Mouse (Mus musculus): Measurements from ENCODE around the gene Man1c1. TPM values are rescaled to one million over a fixed set of nuclear protein-coding genes. Genes with fewer than 3 reads are reported as not detected.

Man1c1 gene
- polyA plus RNA-seq, 1 experiment from 2014 or later = 1.2 TPM

GRCm38 (mm10) chr4:134538997-134539580 is 165.0 kb downstream of the Man1c1 start:
- ATAC-seq (ENCODE audit: low read depth) (no peak), DNase-seq (no peak)
- no peak overlapping the region for H3K4me2 ChIP-seq
- H3K9me3 ChIP-seq (replicated peaks) = no peaks in the 10 kb centered on the region
- peaks cover 13% of the 10 kb centered on the region for H3K36me3 ChIP-seq
- H3K27me3 ChIP-seq = no peaks in the 10 kb centered on the region
- H3K4me1 ChIP-seq (replicated peaks) = peaks cover 12% of the 10 kb centered on the region
- no peak overlapping the region for H3K9ac ChIP-seq
- no peak overlapping the region for H3K4me3 ChIP-seq (replicated peaks)
- H3K27ac ChIP-seq = no peak overlapping the region
- WGBS (ENCODE audit: insufficient replicate concordance) = 78% methylated on average over 10 of the region's 10 CpGs

GRCm38 (mm10) chr4:134535787-134536151 is 168.3 kb downstream of the Man1c1 start:
- H3K27ac ChIP-seq = peak overlapping the region; percentile 39; the same call in 1 of the 2 replicates
- peak overlapping the region; percentile 100 for H3K4me2 ChIP-seq
- H3K27me3 ChIP-seq = no peaks in the 10 kb centered on the region
- no peak for ATAC-seq (ENCODE audit: low read depth)
- 20% methylated on average over 8 of the region's 8 CpGs for WGBS (ENCODE audit: insufficient replicate concordance)
- H3K9me3 ChIP-seq (replicated peaks) = no peaks in the 10 kb centered on the region
- peak overlapping the region; percentile 75 for H3K9ac ChIP-seq
- H3K4me1 ChIP-seq (replicated peaks) = peaks cover 37% of the 10 kb centered on the region
- DNase-seq = no peak
- H3K4me3 ChIP-seq (replicated peaks) = peak overlapping the region; percentile 98
- peaks cover 16% of the 10 kb centered on the region for H3K36me3 ChIP-seq

DNA sequence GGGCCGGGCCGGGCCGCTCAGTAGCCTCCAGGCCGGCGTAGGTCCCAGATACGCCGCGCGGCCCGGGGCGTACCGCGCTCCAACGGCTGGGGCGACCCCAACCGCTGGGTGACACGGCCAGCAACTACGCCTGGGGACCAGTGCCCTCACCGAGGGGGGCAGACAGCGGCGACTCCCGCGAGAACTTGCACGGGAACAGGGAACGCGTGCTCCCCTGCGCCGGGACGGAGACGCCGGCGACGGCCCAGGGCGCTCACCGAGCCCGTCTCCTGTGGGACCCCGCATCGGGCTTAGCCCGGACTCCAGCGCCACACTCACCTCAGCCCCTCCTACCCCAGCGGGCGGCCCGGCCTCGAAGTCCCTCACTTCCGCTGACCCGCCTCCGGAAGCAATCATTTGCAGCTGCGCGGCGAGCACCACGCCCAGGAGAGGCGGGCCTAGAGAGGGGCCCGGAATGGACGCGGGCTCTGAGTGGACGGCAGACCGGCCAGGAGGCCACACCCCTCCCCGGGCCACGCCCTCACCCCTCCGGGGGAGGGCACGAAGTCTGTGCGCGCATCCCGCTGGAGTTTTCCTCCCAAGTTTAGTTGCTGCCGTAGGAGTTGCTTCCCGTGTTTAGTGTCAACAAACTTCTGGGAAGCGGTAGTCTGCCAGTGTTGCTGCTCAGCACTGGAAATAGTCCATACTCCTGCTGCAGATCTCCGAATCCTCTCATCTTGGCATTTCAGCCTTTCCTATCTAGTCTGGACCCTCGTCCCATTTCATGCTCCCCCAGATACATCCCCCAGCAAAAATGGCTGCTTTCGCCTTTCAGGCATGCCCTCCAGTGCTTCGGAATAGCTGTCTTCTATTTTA is 168.9 kb downstream of the Man1c1 start, which contains the start of gene Mtfr1l:
TSS of gene Mtfr1l (minus strand) at position 456 of the 855 bp plus-strand sequence.
- under 1% methylated on average over 71 of the region's 71 CpGs for WGBS (ENCODE audit: insufficient replicate concordance)
- peak within 1 kb of the TSS; percentile 98 for H3K4me3 ChIP-seq (replicated peaks)
- ATAC-seq (ENCODE audit: low read depth) (peak; percentile 96), DNase-seq (peak; percentile 98)
- H3K27ac ChIP-seq = peak within 1 kb of the TSS; percentile 89
- H3K27me3 ChIP-seq = no peaks in the 10 kb centered on the region
- H3K4me2 ChIP-seq = peak within 1 kb of the TSS; percentile 100
- H3K9ac ChIP-seq = peak within 1 kb of the TSS; percentile 94
- no peaks in the 10 kb centered on the region for H3K9me3 ChIP-seq (replicated peaks)
- H3K4me1 ChIP-seq (replicated peaks) = peaks cover 37% of the 10 kb centered on the region
- H3K36me3 ChIP-seq = peaks cover 20% of the 10 kb centered on the region

DNA sequence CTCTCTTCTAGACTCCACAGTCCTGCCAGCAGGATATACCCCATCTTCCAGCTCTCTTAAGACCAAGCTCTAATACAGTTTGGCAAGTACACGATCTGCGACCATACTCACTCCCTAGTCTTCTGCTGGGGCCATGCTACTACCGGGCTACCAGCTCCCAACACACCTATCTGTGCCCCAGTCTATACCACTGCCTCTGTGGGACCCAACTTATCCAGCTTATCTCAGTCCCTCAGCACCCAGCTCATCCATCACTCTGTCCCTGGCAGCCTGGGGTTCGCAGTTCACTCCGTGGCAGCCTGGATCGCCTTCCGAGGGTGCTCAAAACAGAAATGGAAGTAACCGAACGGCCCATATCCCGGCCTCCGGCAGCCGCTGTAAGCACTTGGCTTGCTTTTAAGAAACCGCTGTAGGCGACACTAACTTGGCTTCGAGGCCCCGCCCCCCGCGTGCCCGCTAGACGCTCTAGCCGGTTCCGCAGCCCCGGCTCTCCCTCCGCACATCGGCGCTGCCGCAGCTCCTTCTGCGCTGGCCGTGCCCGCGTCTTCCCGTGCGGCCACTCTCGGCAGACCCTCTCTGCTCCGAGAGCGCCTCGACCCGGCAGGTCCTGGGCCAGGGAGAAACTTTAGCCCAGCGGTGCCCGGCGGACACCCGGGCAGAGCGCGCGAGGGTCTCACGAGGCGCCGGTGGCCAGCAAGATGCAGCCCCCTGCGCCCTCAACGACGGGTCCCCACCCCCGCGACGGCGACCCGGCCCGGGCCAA is 169.8 kb downstream of the Man1c1 start:
- Histone ChIP-seq H3K27me3 (no peaks in the 10 kb centered on the region), H3K4me1 (replicated peaks) (peaks cover 37% of the 10 kb centered on the region), H3K27ac (peak overlapping the region; percentile 89), H3K9ac (peak overlapping the region; percentile 94), H3K36me3 (peaks cover 27% of the 10 kb centered on the region), H3K4me2 (peak overlapping the region; percentile 100), H3K4me3 (replicated peaks) (peak overlapping the region; percentile 98), H3K9me3 (replicated peaks) (no peaks in the 10 kb centered on the region)
- ATAC-seq (ENCODE audit: low read depth) (peak; percentile 71), DNase-seq (peak; percentile 72)
- under 1% methylated on average over 57 of the region's 57 CpGs for WGBS (ENCODE audit: insufficient replicate concordance)

- H3K4me1 ChIP-seq (replicated peaks) = peaks cover 37% of the 10 kb centered on the region
- no peaks in the 10 kb centered on the region for H3K9me3 ChIP-seq (replicated peaks)
- H3K27ac ChIP-seq = peak overlapping the region; percentile 89
- H3K27me3 ChIP-seq = no peaks in the 10 kb centered on the region
- H3K36me3 ChIP-seq = peaks cover 33% of the 10 kb centered on the region
- H3K4me3 ChIP-seq (replicated peaks) = peak overlapping the region; percentile 98
- peak overlapping the region; percentile 94 for H3K9ac ChIP-seq
- 74% methylated on average over 4 of the region's 4 CpGs for WGBS (ENCODE audit: insufficient replicate concordance)
- peak overlapping the region; percentile 100 for H3K4me2 ChIP-seq
- ATAC-seq (ENCODE audit: low read depth) (no peak), DNase-seq (no peak)
These were observed 170.7 kb downstream of the Man1c1 start for GRCm38 (mm10) chr4:134533421-134533820.

DNA sequence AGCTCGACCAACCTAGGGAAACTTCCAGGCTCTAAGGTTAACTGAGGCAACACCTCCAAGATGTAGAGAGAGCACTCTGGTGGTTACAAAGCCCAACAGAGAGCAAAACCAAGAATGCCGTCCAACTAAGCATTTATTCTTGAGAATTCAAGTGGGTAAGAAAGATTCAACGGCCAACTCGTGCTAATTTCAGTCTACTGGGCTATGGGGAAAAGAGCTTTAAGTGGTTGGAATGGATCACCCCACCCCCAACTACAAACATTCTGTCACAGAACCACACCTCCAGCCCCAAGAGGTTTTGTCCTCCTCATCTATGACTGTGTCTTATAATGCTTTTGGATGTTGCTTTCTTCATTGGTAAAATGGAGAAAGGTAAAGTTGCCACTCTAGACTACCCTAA is 171.2 kb downstream of the Man1c1 start:
- WGBS (ENCODE audit: insufficient replicate concordance) = 60% methylated on average over 4 of the region's 4 CpGs
- DNase-seq (no peak), ATAC-seq (ENCODE audit: low read depth) (no peak)

DNA sequence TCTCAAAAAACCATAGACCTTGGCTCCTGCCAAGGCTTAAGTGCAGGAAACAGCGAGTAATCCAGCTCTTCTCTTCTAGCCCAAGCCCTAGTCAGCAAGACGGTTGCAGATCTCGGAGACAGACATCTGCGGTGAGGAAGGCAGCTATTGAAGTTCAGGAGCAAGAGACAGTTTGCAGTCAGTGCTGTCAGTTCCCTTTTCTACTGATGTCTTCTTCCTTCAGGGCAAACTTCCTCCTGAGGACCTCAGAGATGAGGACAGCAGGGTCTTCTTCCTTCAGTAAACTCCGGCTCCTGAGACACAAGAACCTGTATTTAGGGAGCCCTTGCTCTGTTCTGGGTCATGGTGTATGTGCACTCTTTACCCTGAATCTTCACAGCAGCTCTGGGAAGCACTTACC is 177.9 kb downstream of the Man1c1 start:
- no peak for DNase-seq
- H3K9me3 ChIP-seq (replicated peaks) = no peaks in the 10 kb centered on the region
- peaks cover 100% of the 10 kb centered on the region for H3K36me3 ChIP-seq
- no peak overlapping the region for H3K4me2 ChIP-seq
- peak overlapping the region; percentile 47 for H3K27ac ChIP-seq
- no peaks in the 10 kb centered on the region for H3K27me3 ChIP-seq
- 44% methylated on average over 5 of the region's 5 CpGs for WGBS (ENCODE audit: insufficient replicate concordance)
- no peak overlapping the region for H3K9ac ChIP-seq
- H3K4me1 ChIP-seq (replicated peaks) = 0 out of 2 replicates have a peak, but pooled peaks cover 10% of the 10 kb centered on the region
- no peak overlapping the region for H3K4me3 ChIP-seq (replicated peaks)
- no peak for ATAC-seq (ENCODE audit: low read depth)

More for the DNA sequence above, 171.2 kb downstream of the Man1c1 start:
- H3K27ac ChIP-seq = no peak overlapping the region; the same call in 1 of the 2 replicates
- H3K9me3 ChIP-seq (replicated peaks) = no peaks in the 10 kb centered on the region
- H3K4me2 ChIP-seq = peak overlapping the region; percentile 100; the same call in 1 of the 2 replicates
- H3K27me3 ChIP-seq = no peaks in the 10 kb centered on the region
- H3K4me3 ChIP-seq (replicated peaks) = no peak overlapping the region
- peak overlapping the region; percentile 51; the same call in 1 of the 2 replicates for H3K9ac ChIP-seq
- peaks cover 38% of the 10 kb centered on the region for H3K36me3 ChIP-seq
- H3K4me1 ChIP-seq (replicated peaks) = peaks cover 37% of the 10 kb centered on the region

GRCm38 (mm10) chr4:134525806-134526205 is 178.3 kb downstream of the Man1c1 start:
- Histone ChIP-seq H3K9ac (no peak overlapping the region), H3K4me2 (no peak overlapping the region), H3K4me3 (replicated peaks) (no peak overlapping the region), H3K36me3 (peaks cover 100% of the 10 kb centered on the region), H3K4me1 (replicated peaks) (0 out of 2 replicates have a peak, but pooled peaks cover 10% of the 10 kb centered on the region), H3K27me3 (no peaks in the 10 kb centered on the region), H3K27ac (peak overlapping the region; percentile 47), H3K9me3 (replicated peaks) (no peaks in the 10 kb centered on the region)
- no peak for DNase-seq
- 62% methylated on average over 5 of the region's 5 CpGs for WGBS (ENCODE audit: insufficient replicate concordance)
- no peak for ATAC-seq (ENCODE audit: low read depth)

- DNase-seq (no peak), ATAC-seq (ENCODE audit: low read depth) (no peak)
- 76% methylated on average over 4 of the region's 4 CpGs for WGBS (ENCODE audit: insufficient replicate concordance)
- Histone ChIP-seq H3K27me3 (no peaks in the 10 kb centered on the region), H3K36me3 (peaks cover 97% of the 10 kb centered on the region), H3K4me2 (no peak overlapping the region), H3K9ac (no peak overlapping the region), H3K4me1 (replicated peaks) (0 out of 2 replicates have a peak, but pooled peaks cover 10% of the 10 kb centered on the region), H3K4me3 (replicated peaks) (no peak overlapping the region), H3K27ac (no peak overlapping the region), H3K9me3 (replicated peaks) (no peaks in the 10 kb centered on the region)
These were observed 180.6 kb downstream of the Man1c1 start for GRCm38 (mm10) chr4:134523447-134523846.

DNA sequence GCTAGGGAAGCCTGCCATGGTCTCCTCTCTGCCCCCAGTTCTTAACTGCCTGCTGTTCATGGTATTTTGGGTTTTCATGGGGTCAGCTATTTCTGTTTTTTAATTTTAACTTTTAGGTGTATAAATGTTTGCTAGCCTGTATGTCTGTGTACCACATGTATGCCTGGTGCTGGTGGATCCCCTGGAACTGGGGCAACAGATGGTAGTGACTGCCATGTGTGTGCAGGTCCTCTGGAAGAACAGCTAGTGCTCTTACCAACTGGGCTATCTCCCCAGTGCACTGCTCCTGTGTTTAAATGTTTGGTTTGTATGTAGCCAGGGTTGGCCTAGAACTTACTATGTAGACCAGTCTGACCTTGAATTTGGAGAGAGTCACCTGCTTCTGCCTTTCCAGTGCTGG is 184.8 kb downstream of the Man1c1 start:
- DNase-seq (no peak), ATAC-seq (ENCODE audit: low read depth) (no peak)
- no peak overlapping the region for H3K9ac ChIP-seq
- no peaks in the 10 kb centered on the region for H3K9me3 ChIP-seq (replicated peaks)
- H3K4me3 ChIP-seq (replicated peaks) = no peak overlapping the region
- H3K36me3 ChIP-seq = peaks cover 86% of the 10 kb centered on the region
- H3K27me3 ChIP-seq = no peaks in the 10 kb centered on the region
- H3K4me1 ChIP-seq (replicated peaks) = peaks cover 47% of the 10 kb centered on the region
- no peak overlapping the region for H3K27ac ChIP-seq
- H3K4me2 ChIP-seq = no peak overlapping the region

GRCm38 (mm10) chr4:134518541-134518940 is 185.5 kb downstream of the Man1c1 start:
- H3K27ac ChIP-seq = no peak overlapping the region
- no peak for ATAC-seq (ENCODE audit: low read depth)
- DNase-seq = no peak
- no peak overlapping the region for H3K4me3 ChIP-seq (replicated peaks)
- no peaks in the 10 kb centered on the region for H3K9me3 ChIP-seq (replicated peaks)
- no peak overlapping the region for H3K9ac ChIP-seq
- peaks cover 85% of the 10 kb centered on the region for H3K36me3 ChIP-seq
- WGBS (ENCODE audit: insufficient replicate concordance) = 87% methylated on average over 4 of the region's 4 CpGs
- peaks cover 53% of the 10 kb centered on the region for H3K4me1 ChIP-seq (replicated peaks)
- no peak overlapping the region for H3K4me2 ChIP-seq
- H3K27me3 ChIP-seq = no peaks in the 10 kb centered on the region

Data from liver, embryonic 13.5 days (tissue).